Mouse (Mus musculus): Measurements from ENCODE around the gene Serpina3j.
"Not testable (repeated sequence)": the region's sequence is repeated elsewhere in the genome, so short reads cannot be mapped to it uniquely, and the experiment has no call there.

Serpina3j gene

GRCm38 (mm10) chr12:104314253-104314652 is at the start of gene Serpina3j:
TSS of gene Serpina3j (plus strand) at chr12:104314553.
- no peak for DNase-seq (ENCODE audit: low spot score)

DNA sequence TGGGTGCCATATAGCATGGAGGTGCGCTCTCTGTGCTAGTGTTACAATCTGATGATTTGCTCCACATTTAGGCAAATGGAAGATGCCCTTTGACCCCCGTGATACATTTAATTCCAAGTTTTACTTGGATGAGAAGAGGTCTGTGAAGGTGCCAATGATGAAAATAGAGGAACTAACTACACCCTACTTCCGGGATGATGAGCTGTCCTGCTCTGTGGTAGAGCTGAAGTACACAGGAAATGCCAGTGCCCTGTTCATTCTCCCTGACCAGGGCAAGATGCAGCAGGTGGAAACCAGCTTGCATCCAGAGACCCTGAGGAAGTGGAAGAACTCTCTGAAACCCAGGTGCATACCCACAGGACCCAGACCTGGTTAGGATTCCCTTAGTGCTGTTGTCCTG is 48.0 kb upstream of the Serpina3j start:
- DNase-seq (ENCODE audit: low spot score), result no peak

GRCm38 (mm10) chr12:104278216-104279055 is 35.9 kb upstream of the Serpina3j start:
- peak; percentile 1 for DNase-seq (ENCODE audit: low spot score)

DNA sequence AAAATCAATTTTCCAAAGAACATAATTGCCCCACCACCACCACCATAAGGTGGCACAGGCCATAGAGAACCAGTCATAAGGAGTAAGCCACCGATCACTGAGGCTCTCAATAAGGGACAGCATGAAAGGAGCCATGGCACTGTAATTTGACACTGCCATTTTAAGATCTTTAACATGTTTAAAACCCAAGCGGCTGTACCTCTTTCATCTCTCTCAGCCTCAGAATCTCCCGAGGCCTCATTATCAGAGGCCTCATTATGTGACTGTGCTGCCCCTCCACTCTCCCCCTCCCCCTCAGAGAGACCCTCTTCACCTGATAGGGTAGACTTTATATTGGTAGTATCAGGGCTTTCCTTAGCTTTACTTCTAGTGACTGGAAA is 35.3 kb upstream of the Serpina3j start:
- no peak for DNase-seq (ENCODE audit: low spot score)

DNA sequence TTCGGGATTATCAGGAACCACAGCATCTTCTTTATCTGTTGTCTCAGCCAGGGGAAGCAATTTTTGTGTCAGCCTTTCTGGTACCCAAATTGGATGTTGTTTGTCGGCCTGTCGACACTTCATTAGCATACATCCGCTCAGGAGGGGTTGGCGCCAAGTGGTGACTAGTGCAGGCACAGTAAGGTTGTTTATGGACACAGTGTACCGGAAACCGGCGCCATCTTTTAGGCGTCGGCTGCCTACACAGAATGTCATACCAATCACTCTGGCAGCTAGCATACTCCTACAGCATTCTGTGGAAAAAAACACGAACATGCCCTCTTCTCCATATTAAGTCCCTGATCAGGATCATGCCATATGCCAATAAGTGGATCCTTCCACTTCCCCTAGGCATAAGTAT is 31.0 kb upstream of the Serpina3j start:
- no peak for DNase-seq (ENCODE audit: low spot score)

DNA sequence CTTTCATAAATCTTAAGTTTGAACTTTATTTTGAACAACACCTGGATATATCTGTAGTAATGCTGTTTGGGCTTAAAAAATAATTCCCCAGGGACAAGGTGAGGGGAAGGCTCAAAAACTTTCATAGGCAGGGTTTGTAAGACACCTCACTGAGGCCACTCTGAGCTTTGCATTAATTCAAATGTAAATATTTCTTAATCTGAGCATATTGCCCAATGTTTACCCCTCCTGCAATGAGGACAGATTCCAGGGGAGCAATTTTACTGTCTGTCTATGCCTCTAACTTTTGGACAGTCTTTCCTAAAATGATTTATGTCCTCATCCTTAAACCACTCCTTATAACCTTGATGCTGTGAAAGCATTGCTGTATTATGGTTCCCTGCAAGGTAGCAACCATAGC is 26.0 kb upstream of the Serpina3j start:
- DNase-seq (ENCODE audit: low spot score), result no peak

DNA sequence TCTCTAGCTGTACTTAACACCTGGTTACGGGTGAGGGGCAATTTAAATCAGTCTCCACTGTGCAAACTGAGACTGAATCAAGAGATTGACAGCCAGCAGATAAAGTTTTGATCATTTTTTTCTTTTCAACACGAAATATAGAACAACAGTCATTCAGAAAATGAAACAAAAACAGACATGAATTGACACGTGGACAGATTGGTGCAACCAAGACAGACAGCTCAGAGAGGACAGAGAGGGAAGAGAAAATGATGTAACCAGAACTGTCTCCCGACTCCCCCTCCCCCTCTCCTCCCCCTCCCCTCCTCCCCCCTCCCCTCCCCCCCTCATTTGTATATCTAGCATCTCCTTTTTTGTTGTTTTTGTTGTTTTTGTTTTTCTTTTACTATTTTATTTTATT is 24.5 kb upstream of the Serpina3j start:
- no peak for DNase-seq (ENCODE audit: low spot score)

DNA sequence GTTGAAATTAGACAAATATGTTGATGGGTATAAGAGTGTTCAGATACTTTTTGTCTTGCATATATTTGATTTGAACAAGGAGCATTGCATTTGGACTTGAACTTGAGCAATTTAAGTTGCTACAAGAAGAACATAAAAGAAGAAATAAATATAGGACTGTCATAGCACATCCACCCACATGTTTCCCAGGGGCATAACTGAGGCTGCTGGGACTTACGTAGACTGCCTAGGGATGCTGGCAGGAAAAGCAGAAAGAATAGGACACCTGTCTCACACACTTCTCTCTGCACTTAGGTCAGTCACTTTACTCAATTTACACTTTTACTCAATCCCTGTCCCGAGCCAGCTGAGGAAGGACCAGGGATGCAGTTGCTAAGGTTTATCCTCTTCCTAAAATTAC is 20.4 kb upstream of the Serpina3j start:
- DNase-seq (ENCODE audit: low spot score), result no peak

DNA sequence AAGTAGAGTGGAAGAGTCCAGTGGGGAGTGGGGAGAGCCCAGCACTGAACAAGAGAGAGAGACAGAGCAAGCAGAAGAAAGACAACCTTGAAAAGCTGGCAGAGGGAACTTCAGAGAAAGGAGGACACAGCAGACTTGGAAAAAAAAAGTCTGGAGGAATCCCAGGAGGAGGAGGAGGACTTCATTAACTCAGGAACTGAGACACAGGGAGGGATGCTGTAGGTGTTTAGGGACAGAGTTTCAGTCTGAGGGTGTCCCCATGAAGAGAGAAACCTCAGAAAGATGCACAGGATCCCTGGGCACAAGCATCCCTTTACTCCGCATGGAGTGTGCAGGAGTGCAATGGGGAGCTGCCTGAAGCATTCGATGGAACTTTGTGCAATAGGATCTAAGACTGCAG is 16.3 kb upstream of the Serpina3j start:
- no peak for DNase-seq (ENCODE audit: low spot score)

DNA sequence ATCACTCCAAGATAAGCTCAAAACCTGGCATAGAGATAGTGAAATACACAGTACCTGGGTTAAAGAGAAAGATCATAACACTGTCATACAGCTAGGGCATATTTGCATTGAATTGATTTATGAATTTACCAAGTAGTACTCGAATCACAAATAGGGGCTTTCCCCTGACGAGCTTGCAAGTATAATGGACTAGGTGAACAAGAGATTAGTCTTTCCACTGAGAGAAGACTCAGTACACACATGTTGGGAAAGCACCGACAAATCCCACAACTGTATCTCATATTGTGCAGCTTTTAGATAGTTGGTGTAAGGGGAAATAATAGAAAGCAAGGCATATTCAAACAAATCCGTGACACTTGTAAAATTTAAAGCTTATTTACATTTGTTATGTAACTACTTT is 8.4 kb upstream of the Serpina3j start:
- DNase-seq (ENCODE audit: low spot score), result no peak

DNA sequence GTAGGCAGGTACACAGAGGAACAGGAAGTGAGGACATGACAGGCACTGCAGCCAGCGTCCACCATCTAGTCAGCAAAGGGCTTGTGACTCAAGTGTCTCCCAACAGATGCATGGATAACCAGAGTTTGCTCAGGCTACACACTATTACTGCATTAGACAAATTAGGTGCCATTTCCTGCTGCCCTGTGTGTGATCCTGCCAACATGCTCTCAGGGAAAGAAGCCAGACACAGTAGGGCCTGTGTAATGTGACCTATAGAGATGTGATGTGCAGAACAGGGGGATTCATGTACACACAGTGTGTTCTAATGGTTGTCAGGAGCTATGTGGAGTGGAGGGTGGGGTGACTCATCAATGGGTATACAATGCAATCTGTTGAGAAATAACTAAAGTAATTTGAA is 8.1 kb downstream of the Serpina3j start:
- no peak for DNase-seq (ENCODE audit: low spot score)

DNA sequence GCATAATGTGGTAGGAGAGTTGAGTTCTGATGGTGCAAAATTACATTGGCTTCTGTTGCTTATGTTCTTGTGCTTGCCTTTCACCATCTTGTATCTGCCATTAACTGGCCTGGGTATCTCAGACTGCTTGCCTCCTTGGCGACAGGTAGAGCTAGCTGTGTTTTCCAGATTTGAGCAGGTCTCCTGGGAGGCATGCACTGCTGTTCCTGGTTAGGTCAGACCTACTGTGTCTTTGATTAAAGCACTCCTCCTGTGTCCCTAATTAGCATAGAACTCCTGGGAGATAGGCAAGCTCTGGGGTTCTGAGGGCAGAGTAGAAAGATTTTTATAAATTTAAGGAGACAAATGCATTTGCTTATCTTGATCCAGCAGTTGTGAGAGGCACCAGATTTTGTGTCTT is 17.3 kb downstream of the Serpina3j start:
- DNase-seq (ENCODE audit: low spot score), result no peak

DNA sequence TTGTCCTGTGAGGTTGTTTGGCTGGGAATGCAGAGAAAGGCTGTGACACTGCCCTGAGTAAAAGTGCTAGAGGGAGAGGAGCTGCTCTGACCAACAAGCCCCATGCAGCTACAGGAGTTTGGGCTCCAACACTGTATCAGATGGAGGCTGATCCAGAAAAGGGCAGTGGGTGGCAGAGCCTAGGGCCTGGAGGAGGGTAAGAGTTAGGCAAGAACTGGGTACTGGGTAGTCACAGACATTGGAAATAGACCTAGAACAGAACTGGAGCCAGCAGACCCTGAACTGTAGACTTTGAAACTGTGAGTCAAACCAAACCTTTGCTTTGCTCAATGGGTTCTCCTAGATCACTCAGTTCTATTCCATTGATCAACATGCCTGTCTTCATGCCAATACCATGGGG is 22.5 kb downstream of the Serpina3j start:
- not testable (repeated sequence) for DNase-seq (ENCODE audit: low spot score)

GRCm38 (mm10) chr12:104338226-104338625 is 23.9 kb downstream of the Serpina3j start, which contains the start of the genes Serpina3k and Serpina3m:
TSS of gene Serpina3k (plus strand) at chr12:104338486.
TSS of gene Serpina3m (plus strand) at chr12:104338486.
- not testable (repeated sequence) for DNase-seq (ENCODE audit: low spot score)

- no peak for DNase-seq (ENCODE audit: low spot score)
Observed at GRCm38 (mm10) chr12:104338705-104339104, 24.4 kb downstream of the Serpina3j start.

- not testable (repeated sequence) for DNase-seq (ENCODE audit: low spot score)
Observed at GRCm38 (mm10) chr12:104342489-104342888, 28.1 kb downstream of the Serpina3j start.

GRCm38 (mm10) chr12:104345181-104345580 is 30.8 kb downstream of the Serpina3j start:
- no peak for DNase-seq (ENCODE audit: low spot score)

GRCm38 (mm10) chr12:104345707-104346106 is 31.4 kb downstream of the Serpina3j start:
- no peak for DNase-seq (ENCODE audit: low spot score)

DNA sequence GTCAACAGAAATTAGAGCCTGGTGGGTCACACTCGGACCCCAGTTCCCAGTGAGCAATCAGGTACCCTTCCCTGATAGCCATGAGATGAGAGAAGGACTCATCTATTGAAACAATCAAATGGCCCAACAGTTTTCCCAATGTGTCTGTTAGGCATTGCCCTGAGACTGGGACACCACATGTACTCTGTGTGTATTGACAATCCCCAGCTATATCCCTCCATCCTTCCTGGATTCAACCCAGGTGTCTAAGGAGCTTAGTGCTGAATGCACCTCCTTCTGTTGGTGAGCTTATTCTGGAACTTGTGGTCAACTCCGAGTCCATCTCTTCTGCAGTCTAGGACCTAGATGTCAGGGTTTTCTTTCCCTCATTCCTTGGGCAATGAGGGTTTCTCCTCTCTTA is 32.7 kb downstream of the Serpina3j start:
- no peak for DNase-seq (ENCODE audit: low spot score)

DNA sequence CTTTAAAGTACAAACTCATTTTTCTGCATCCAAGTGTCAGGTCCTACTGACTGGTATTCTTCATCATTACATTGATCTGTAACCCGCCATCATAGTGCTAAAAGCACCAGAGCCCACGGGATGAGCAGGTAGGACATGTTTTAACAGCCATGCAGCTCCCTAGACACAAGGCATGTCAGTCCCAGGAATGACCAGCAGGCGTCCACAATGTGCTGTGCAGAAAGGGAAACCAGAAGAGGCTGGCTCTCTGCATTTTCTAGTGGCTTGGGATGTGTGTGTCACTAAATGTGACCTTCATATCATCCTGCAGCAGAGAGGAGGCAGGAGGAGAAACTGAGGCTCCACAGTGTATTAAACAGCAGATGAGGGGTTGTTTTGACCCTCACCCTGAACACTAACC is 37.5 kb downstream of the Serpina3j start:
- peak; percentile 24 for DNase-seq (ENCODE audit: low spot score)

- DNase-seq (ENCODE audit: low spot score), result no peak
Observed at GRCm38 (mm10) chr12:104356006-104356405, 41.7 kb downstream of the Serpina3j start.

DNA sequence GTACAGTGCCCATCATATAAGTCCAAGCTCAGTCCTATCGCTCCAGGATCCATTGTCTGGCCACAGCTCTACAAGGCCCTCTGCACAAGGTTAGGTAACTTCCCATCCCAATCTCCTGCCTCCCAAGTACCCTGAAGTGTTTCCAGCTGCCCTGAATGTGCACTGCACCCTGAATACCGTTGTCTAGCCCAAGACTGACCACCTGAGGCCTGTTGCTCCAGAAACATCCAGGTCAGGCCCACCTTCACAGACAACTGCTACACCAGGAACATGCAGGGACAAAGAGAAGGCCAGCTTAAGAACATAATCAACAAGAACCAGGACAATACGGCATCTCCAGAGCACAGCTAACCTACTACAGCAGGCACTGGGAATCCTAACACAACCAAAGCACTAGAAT is 55.6 kb downstream of the Serpina3j start:
- DNase-seq (ENCODE audit: low spot score), result no peak

All from ovary, postnatal 14 days (tissue).